15 mouse cellular contexts compared by ENCODE assay signal in genomic region chr14:67554897-67555296, GRCm38 (mm10).
DNase-seq lines count a peak whose midpoint lies in the region; ATAC-seq and TF ChIP-seq lines count a peak whose summit lies in the region.
"Had no signal": no experiment of that assay in that cellular context is flagged by ENCODE, and none has a peak within 500 bp of the region (broad histone marks: within the 10 kb centered on the region; RNA-seq: fewer than 3 reads in every experiment).

No protein-coding gene starts in this region.

- no peak overlapping the region for H3K9ac ChIP-seq in hindbrain, embryonic 14.5 days
- no peak overlapping the region for H3K9ac ChIP-seq in hindbrain, embryonic 11.5 days (ENCODE audit: low read depth, low read length)
- H3K9ac ChIP-seq in neural tube, embryonic 13.5 days = no peak overlapping the region
- H3K9ac ChIP-seq in midbrain, postnatal 0 days (replicated peaks; ENCODE audit: low read length, poor library complexity, severe bottlenecking) = no peak overlapping the region
- no peak overlapping the region for H3K9ac ChIP-seq in heart, adult 2 months (ENCODE audit: low read depth, low read length)
- H3K9ac ChIP-seq in liver, embryonic 12.5 days = no peak overlapping the region
- H3K9ac ChIP-seq: forebrain, embryonic 13.5 days; forebrain, postnatal 0 days; heart, embryonic 13.5 days had no signal

- H3K4me2 ChIP-seq in hindbrain, embryonic 14.5 days (replicated peaks) = no peak overlapping the region
- H3K4me2 ChIP-seq in hindbrain, embryonic 11.5 days (replicated peaks; ENCODE audit: low read depth, low read length) = no peak overlapping the region
- H3K4me2 ChIP-seq in neural tube, embryonic 13.5 days = no peak overlapping the region
- H3K4me2 ChIP-seq in midbrain, postnatal 0 days (ENCODE audit: low read depth, low read length, poor library complexity, severe bottlenecking) = no peak overlapping the region
- H3K4me2 ChIP-seq in liver, embryonic 12.5 days = no peak overlapping the region
- H3K4me2 ChIP-seq: forebrain, embryonic 13.5 days; heart, embryonic 13.5 days had no signal

- WGBS in hindbrain, embryonic 14.5 days = 58% methylated on average over 7 of the region's 7 CpGs
- WGBS in hindbrain, embryonic 11.5 days = 88% methylated on average over 7 of the region's 7 CpGs
- WGBS in neural tube, embryonic 13.5 days = 55% methylated on average over 7 of the region's 7 CpGs
- WGBS in midbrain, postnatal 0 days = 59% methylated on average over 7 of the region's 7 CpGs
- 94% methylated on average over 7 of the region's 7 CpGs for WGBS in heart, adult 2 months
- 85% methylated on average over 7 of the region's 7 CpGs for WGBS in liver, embryonic 12.5 days (ENCODE audit: insufficient replicate concordance)

- ATAC-seq in hindbrain, embryonic 14.5 days (ENCODE audit: low FRiP score) = peak; percentile 80; the same call in 1 of the 2 replicates
- ATAC-seq in hindbrain, embryonic 11.5 days (ENCODE audit: low FRiP score) = no peak
- ATAC-seq in neural tube, embryonic 13.5 days (ENCODE audit: low read depth) = peak; percentile 66
- ATAC-seq in midbrain, postnatal 0 days (ENCODE audit: low FRiP score) = no peak
- ATAC-seq in liver, embryonic 12.5 days = no peak
- ATAC-seq: forebrain, embryonic 13.5 days; forebrain, postnatal 0 days had no signal

- peaks cover 22% of the 10 kb centered on the region for H3K4me1 ChIP-seq in hindbrain, embryonic 14.5 days (replicated peaks; ENCODE audit: control insufficient read depth, insufficient read depth, low read length)
- H3K4me1 ChIP-seq in hindbrain, embryonic 11.5 days (replicated peaks; ENCODE audit: control insufficient read depth, insufficient read depth, low read length) = no peaks in the 10 kb centered on the region; the same call in 1 of the 2 replicates
- peaks cover 13% of the 10 kb centered on the region for H3K4me1 ChIP-seq in neural tube, embryonic 13.5 days (replicated peaks)
- H3K4me1 ChIP-seq in midbrain, postnatal 0 days (ENCODE audit: insufficient read depth, low read length) = no peaks in the 10 kb centered on the region
- no peaks in the 10 kb centered on the region for H3K4me1 ChIP-seq in heart, adult 2 months (ENCODE audit: control insufficient read depth, insufficient read depth, low read length)
- no peaks in the 10 kb centered on the region for H3K4me1 ChIP-seq in liver, embryonic 12.5 days
- H3K4me1 ChIP-seq: heart, embryonic 13.5 days had no signal

- intact Hi-C loops in heart, adult 2 months (cut with DNase I) = no loop called here

- no peaks in the 10 kb centered on the region for H3K79me2 ChIP-seq in heart, adult 2 months (replicated peaks; ENCODE audit: control insufficient read depth, insufficient read depth, low read length)

- TF ChIP-seq EP300 in heart, adult 2 months (IDR thresholded peaks at IDR 0.05; ENCODE audit: insufficient read depth, low read depth, low read length) = no peak

- TF ChIP-seq CTCF in midbrain, postnatal 0 days (IDR thresholded peaks at IDR 0.05) = no peak
- TF ChIP-seq CTCF in heart, adult 2 months (IDR thresholded peaks at IDR 0.05) = no peak

- H3K27ac ChIP-seq in hindbrain, embryonic 14.5 days = no peak overlapping the region
- H3K27ac ChIP-seq in hindbrain, embryonic 11.5 days (ENCODE audit: low read depth, low read length) = no peak overlapping the region
- peak overlapping the region; percentile 64 for H3K27ac ChIP-seq in neural tube, embryonic 13.5 days (replicated peaks)
- H3K27ac ChIP-seq in midbrain, postnatal 0 days (ENCODE audit: low read depth, low read length) = no peak overlapping the region
- H3K27ac ChIP-seq in heart, adult 2 months = no peak overlapping the region
- H3K27ac ChIP-seq in liver, embryonic 12.5 days = no peak overlapping the region
- H3K27ac ChIP-seq: embryonic facial prominence, embryonic 10.5 days; forebrain, embryonic 13.5 days; heart, embryonic 13.5 days had no signal

- no peaks in the 10 kb centered on the region for H3K27me3 ChIP-seq in hindbrain, embryonic 14.5 days (ENCODE audit: control insufficient read depth, insufficient read depth, low read length)
- H3K27me3 ChIP-seq in hindbrain, embryonic 11.5 days (ENCODE audit: control insufficient read depth, insufficient read depth, low read length) = no peaks in the 10 kb centered on the region
- no peaks in the 10 kb centered on the region for H3K27me3 ChIP-seq in neural tube, embryonic 13.5 days
- no peaks in the 10 kb centered on the region for H3K27me3 ChIP-seq in midbrain, postnatal 0 days (ENCODE audit: insufficient read depth, low read length)
- 0 out of 2 replicates have a peak, but pooled peaks cover 1% of the 10 kb centered on the region for H3K27me3 ChIP-seq in heart, adult 2 months (ENCODE audit: control insufficient read depth, insufficient read depth, low read length)
- H3K27me3 ChIP-seq in liver, embryonic 12.5 days (replicated peaks) = no peaks in the 10 kb centered on the region
- H3K27me3 ChIP-seq: heart, embryonic 13.5 days had no signal

- no peak for TF ChIP-seq POLR2A in heart, adult 2 months (IDR thresholded peaks at IDR 0.05; ENCODE audit: insufficient read depth, low read depth, low read length)

- no peaks in the 10 kb centered on the region for H3K9me3 ChIP-seq in hindbrain, embryonic 14.5 days (ENCODE audit: control insufficient read depth, low read length)
- no peaks in the 10 kb centered on the region for H3K9me3 ChIP-seq in hindbrain, embryonic 11.5 days (ENCODE audit: control insufficient read depth, low read length)
- no peaks in the 10 kb centered on the region for H3K9me3 ChIP-seq in neural tube, embryonic 13.5 days
- no peaks in the 10 kb centered on the region for H3K9me3 ChIP-seq in midbrain, postnatal 0 days (ENCODE audit: low read length)
- H3K9me3 ChIP-seq in liver, embryonic 12.5 days (replicated peaks) = no peaks in the 10 kb centered on the region
- H3K9me3 ChIP-seq: embryonic facial prominence, embryonic 10.5 days; forebrain, embryonic 13.5 days; heart, embryonic 13.5 days had no signal

- H3K4me3 ChIP-seq in hindbrain, embryonic 14.5 days (replicated peaks; ENCODE audit: low read length) = no peak overlapping the region
- H3K4me3 ChIP-seq in hindbrain, embryonic 11.5 days (ENCODE audit: low read depth, low read length) = no peak overlapping the region
- no peak overlapping the region for H3K4me3 ChIP-seq in neural tube, embryonic 13.5 days
- H3K4me3 ChIP-seq in midbrain, postnatal 0 days (ENCODE audit: low read depth, low read length) = no peak overlapping the region
- H3K4me3 ChIP-seq in heart, adult 2 months = no peak overlapping the region
- no peak overlapping the region for H3K4me3 ChIP-seq in liver, embryonic 12.5 days
- H3K4me3 ChIP-seq: embryonic facial prominence, embryonic 10.5 days; forebrain, embryonic 13.5 days; heart, embryonic 13.5 days had no signal

- DNase-seq in hindbrain, embryonic 14.5 days (ENCODE audit: low spot score) = no peak
- no peak for DNase-seq in hindbrain, embryonic 11.5 days (ENCODE audit: low spot score)
- DNase-seq in neural tube, embryonic 10.5 days (ENCODE audit: extremely low spot score, low spot score) = no peak
- peak; percentile 35 for DNase-seq in midbrain, postnatal 0 days (ENCODE audit: low spot score)
- no peak for DNase-seq in heart, adult 2 months
- DNase-seq: adrenal gland, postnatal 14 days; cerebellum, adult 2 months; forebrain, postnatal 0 days; gastrocnemius, postnatal 25 days; heart, postnatal 36 days had no signal

- H3K36me3 ChIP-seq in hindbrain, embryonic 14.5 days (replicated peaks; ENCODE audit: control insufficient read depth, insufficient read depth) = no peaks in the 10 kb centered on the region
- H3K36me3 ChIP-seq in hindbrain, embryonic 11.5 days (ENCODE audit: control insufficient read depth, insufficient read depth, low read length) = no peaks in the 10 kb centered on the region
- no peaks in the 10 kb centered on the region for H3K36me3 ChIP-seq in neural tube, embryonic 13.5 days
- H3K36me3 ChIP-seq in midbrain, postnatal 0 days (ENCODE audit: insufficient read depth, low read length) = no peaks in the 10 kb centered on the region
- H3K36me3 ChIP-seq in heart, adult 2 months (ENCODE audit: control insufficient read depth, insufficient read depth, low read length) = no peaks in the 10 kb centered on the region
- no peaks in the 10 kb centered on the region for H3K36me3 ChIP-seq in liver, embryonic 12.5 days
- H3K36me3 ChIP-seq: embryonic facial prominence, embryonic 10.5 days; heart, embryonic 13.5 days had no signal

Comparison
In these comparisons a context has a peak if more than half of its experiments do, and no peak if none do; other contexts are left out.
1. ATAC-seq: peak in hindbrain, embryonic 14.5 days (single experiment) and neural tube, embryonic 13.5 days (single experiment); none in hindbrain, embryonic 11.5 days (single experiment), midbrain, postnatal 0 days (single experiment) and liver, embryonic 12.5 days (single experiment).